ENCODE assay signal across 14 mouse cellular contexts in the genomic region with DNA sequence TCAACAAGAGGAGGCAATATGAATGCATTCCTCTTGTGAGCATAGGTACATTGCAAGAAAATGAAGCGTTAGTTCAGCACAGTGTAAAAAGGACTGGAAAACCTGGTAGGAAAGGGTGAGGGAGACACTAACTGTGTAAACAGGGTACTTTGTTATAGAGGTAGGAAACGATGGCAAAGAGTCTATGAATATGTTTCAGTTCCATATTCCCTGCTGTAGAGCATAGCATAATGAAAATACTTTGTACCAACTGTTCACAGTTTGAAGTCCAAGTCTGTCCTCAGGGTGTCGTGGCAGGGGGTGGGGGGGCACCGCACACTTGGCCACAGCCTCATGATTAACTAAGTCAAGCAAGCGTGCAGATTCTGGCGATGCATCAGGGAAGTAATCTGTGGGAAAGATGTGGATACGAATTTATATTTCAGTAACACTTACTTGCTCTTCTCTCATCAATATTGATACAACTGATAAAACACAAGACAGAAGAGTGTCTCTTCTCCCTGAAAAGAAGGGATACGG.
"Had no signal": no experiment of that assay in that cellular context is flagged by ENCODE, and none has a peak within 500 bp of the region (broad histone marks: within the 10 kb centered on the region; RNA-seq: fewer than 3 reads in every experiment).

No protein-coding gene starts in this region.

- DNase-seq: kidney, postnatal 14 days; lung, postnatal 10 days; lung, postnatal 4 days; midbrain, embryonic 14.5 days; retina, postnatal 1 day; right cerebral cortex, postnatal 14 days; thymus, adult 2 months; thymus, postnatal 25 days had no signal

- H3K9me3 ChIP-seq: limb, embryonic 15.5 days; liver, embryonic 12.5 days; midbrain, embryonic 10.5 days; neural tube, embryonic 13.5 days; stomach, embryonic 15.5 days had no signal

- H3K27me3 ChIP-seq: limb, embryonic 15.5 days; liver, embryonic 12.5 days; neural tube, embryonic 13.5 days; stomach, embryonic 15.5 days had no signal

- H3K4me3 ChIP-seq: limb, embryonic 15.5 days; liver, embryonic 12.5 days; midbrain, embryonic 10.5 days; neural tube, embryonic 13.5 days; stomach, embryonic 15.5 days had no signal

- H3K36me3 ChIP-seq: limb, embryonic 15.5 days; liver, embryonic 12.5 days; midbrain, embryonic 10.5 days; neural tube, embryonic 13.5 days; stomach, embryonic 15.5 days had no signal

- H3K9ac ChIP-seq: limb, embryonic 15.5 days; liver, embryonic 12.5 days; lung, embryonic 14.5 days; neural tube, embryonic 13.5 days; stomach, embryonic 15.5 days had no signal

- H3K4me2 ChIP-seq: limb, embryonic 15.5 days; liver, embryonic 12.5 days; lung, embryonic 14.5 days; neural tube, embryonic 13.5 days; stomach, embryonic 15.5 days had no signal

- ATAC-seq: liver, embryonic 12.5 days had no signal

- H3K27ac ChIP-seq: limb, embryonic 15.5 days; liver, embryonic 12.5 days; midbrain, embryonic 10.5 days; neural tube, embryonic 13.5 days; stomach, embryonic 15.5 days had no signal

- H3K4me1 ChIP-seq: limb, embryonic 15.5 days; liver, embryonic 12.5 days; midbrain, embryonic 10.5 days; neural tube, embryonic 13.5 days; stomach, embryonic 15.5 days had no signal
